7 mouse cellular contexts compared by ENCODE assay signal in the genomic region with DNA sequence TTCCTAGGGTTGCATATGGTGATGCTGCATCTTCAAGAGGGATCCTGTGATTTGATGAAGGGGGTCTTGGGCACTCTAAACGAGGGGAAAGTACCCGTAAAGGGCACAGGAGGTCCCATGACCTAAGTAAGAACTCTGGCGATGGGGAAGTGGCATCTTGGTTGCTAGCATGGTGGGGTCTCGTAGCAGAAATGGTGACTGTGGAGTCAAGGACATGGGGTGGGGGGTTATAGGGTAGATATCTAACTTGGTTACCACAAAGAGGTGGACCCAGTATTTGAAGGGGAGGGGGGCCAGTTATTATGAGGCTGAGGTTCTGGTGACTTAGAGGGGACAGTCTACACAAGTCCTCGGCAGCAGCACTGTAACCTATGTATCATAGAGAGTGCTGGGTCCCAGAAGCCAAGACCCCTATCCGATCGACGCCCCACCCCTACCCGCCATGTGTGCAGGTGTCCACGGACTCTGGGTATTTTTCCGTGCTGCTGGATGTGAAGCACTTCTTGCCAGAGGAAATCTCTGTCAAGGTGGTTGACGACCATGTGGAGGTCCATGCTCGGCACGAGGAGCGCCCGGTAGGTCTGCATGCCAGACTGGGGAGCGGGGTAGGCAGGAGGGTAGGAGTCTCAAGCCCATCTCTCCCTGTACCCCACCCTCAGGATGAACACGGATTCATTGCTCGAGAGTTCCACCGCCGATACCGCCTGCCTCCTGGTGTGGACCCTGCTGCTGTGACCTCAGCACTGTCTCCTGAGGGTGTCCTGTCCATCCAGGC. TPM values are rescaled to one million over a fixed set of nuclear protein-coding genes. Genes with fewer than 3 reads are reported as not detected.
DNase-seq lines count a peak whose midpoint lies in the region; ATAC-seq lines count a peak whose summit lies in the region.

No protein-coding gene starts in this region.

- H3K4me3 ChIP-seq in neural tube, embryonic 11.5 days (ENCODE audit: low read depth, low read length): peak overlapping the region; percentile 45; the same call in 1 of the 2 replicates
- peak overlapping the region; percentile 67 to 73 for H3K4me3 ChIP-seq in heart, embryonic 14.5 days (ENCODE audit: control insufficient read depth in 1 of 2, insufficient read depth in 1 of 2, low read depth in 1 of 2, low read length in 2 of 2)
- peak overlapping the region; percentile 72 for H3K4me3 ChIP-seq in liver, embryonic 12.5 days

- no peak overlapping the region for H3K9ac ChIP-seq in neural tube, embryonic 11.5 days (ENCODE audit: low read length)
- peak overlapping the region; percentile 89 for H3K9ac ChIP-seq in heart, embryonic 14.5 days (ENCODE audit: low read length)
- H3K9ac ChIP-seq in liver, embryonic 12.5 days: peak overlapping the region; percentile 91

- H3K4me1 ChIP-seq in neural tube, embryonic 11.5 days (ENCODE audit: control insufficient read depth, insufficient read depth, low read length): peaks cover 17% of the 10 kb centered on the region
- H3K4me1 ChIP-seq in heart, embryonic 14.5 days (ENCODE audit: control insufficient read depth in 2 of 2, insufficient read depth in 2 of 2, low read length in 2 of 2): peaks cover 10 to 27% of the 10 kb centered on the region in 2 experiments
- peaks cover 49% of the 10 kb centered on the region for H3K4me1 ChIP-seq in liver, embryonic 12.5 days

- no peak for DNase-seq in neural tube, embryonic 11.5 days (ENCODE audit: low spot score)
- DNase-seq in neural tube, embryonic 10.5 days (ENCODE audit: extremely low spot score, low spot score): no peak
- no peak for DNase-seq in left cerebral cortex, adult 18-20 months (ENCODE audit: low spot score in 2 of 2)
- DNase-seq in frontal cortex, adult 2 months (ENCODE audit: extremely low spot score in 1 of 2, low spot score in 1 of 2): no peak

- H3K9me3 ChIP-seq in neural tube, embryonic 11.5 days (ENCODE audit: control insufficient read depth, low read length): no peaks in the 10 kb centered on the region
- H3K9me3 ChIP-seq in heart, embryonic 14.5 days (ENCODE audit: control insufficient read depth, low read length): no peaks in the 10 kb centered on the region
- H3K9me3 ChIP-seq in liver, embryonic 12.5 days (replicated peaks): no peaks in the 10 kb centered on the region

- no peak overlapping the region for H3K27ac ChIP-seq in neural tube, embryonic 11.5 days (ENCODE audit: low read depth, low read length)
- H3K27ac ChIP-seq in heart, embryonic 14.5 days (replicated peaks in 1 of 2; ENCODE audit: control insufficient read depth in 1 of 2, insufficient read depth in 1 of 2, low read depth in 2 of 2, low read length in 2 of 2): peak overlapping the region in 1 of 2 experiments; percentile 98; a peak in 2 of 4 replicates
- 0 out of 2 replicates have a peak overlapping the region, but pooled peaks have one; percentile 94 for H3K27ac ChIP-seq in liver, embryonic 12.5 days

- no peaks in the 10 kb centered on the region for H3K27me3 ChIP-seq in neural tube, embryonic 11.5 days (ENCODE audit: control insufficient read depth, insufficient read depth, low read length)
- H3K27me3 ChIP-seq in heart, embryonic 14.5 days (ENCODE audit: control insufficient read depth, insufficient read depth, low read length): no peaks in the 10 kb centered on the region
- H3K27me3 ChIP-seq in liver, embryonic 12.5 days (replicated peaks): no peaks in the 10 kb centered on the region

- WGBS in neural tube, embryonic 11.5 days: 85% methylated on average over 22 of the region's 22 CpGs
- WGBS in heart, embryonic 14.5 days: 84% methylated on average over 22 of the region's 22 CpGs
- WGBS in liver, embryonic 12.5 days (ENCODE audit: insufficient replicate concordance): 86% methylated on average over 22 of the region's 22 CpGs

- ATAC-seq in neural tube, embryonic 11.5 days (ENCODE audit: insufficient read depth, low FRiP score, low TSS enrichment): no peak
- ATAC-seq in heart, embryonic 14.5 days (ENCODE audit: insufficient number of reproducible peaks, insufficient read depth, low FRiP score, low read depth): no peak
- no peak for ATAC-seq in liver, embryonic 12.5 days
- no peak for ATAC-seq in erythroid progenitor cell, adult 5-6 weeks (replicated peaks; ENCODE audit: low FRiP score, poor library complexity, severe bottlenecking)

- H3K4me2 ChIP-seq in neural tube, embryonic 11.5 days (ENCODE audit: low read depth): peak overlapping the region; percentile 93; the same call in 1 of the 2 replicates
- H3K4me2 ChIP-seq in heart, embryonic 14.5 days (ENCODE audit: low read length): peak overlapping the region; percentile 86
- peak overlapping the region; percentile 99 for H3K4me2 ChIP-seq in liver, embryonic 12.5 days

- H3K36me3 ChIP-seq in neural tube, embryonic 11.5 days (ENCODE audit: control insufficient read depth, insufficient read depth, low read length): peaks cover 16% of the 10 kb centered on the region
- peaks cover 36% of the 10 kb centered on the region for H3K36me3 ChIP-seq in heart, embryonic 14.5 days (ENCODE audit: control insufficient read depth, insufficient read depth, low read length)
- H3K36me3 ChIP-seq in liver, embryonic 12.5 days: peaks cover 44% of the 10 kb centered on the region

RNA-seq across cellular contexts. Expression of gene Proser3, which starts 1.9 kb away (rescaled TPM):
- polyA plus RNA-seq in neural tube, embryonic 11.5 days (2014; fragmentation: Nextera tagmentation; extraction: Ambion mirVana): 8.6 and 12.1 TPM in 2 replicates
- polyA plus RNA-seq in heart, embryonic 14.5 days (2014; fragmentation: Nextera tagmentation; extraction: Ambion mirVana): 11.0 and 11.6 TPM in 2 replicates
- polyA plus RNA-seq in liver, embryonic 12.5 days (2016; fragmentation: Nextera tagmentation; extraction: Ambion mirVana): 5.3 and 5.6 TPM in 2 replicates
- total RNA-seq in erythroid progenitor cell, adult 5-6 weeks (2015; ENCODE audit: low replicate concordance): 16.8 and 24.5 TPM in 2 replicates
- 10.9 and 18.1 TPM in 2 replicates for total RNA-seq in erythroid progenitor cell, adult 5-6 weeks (2017; ENCODE audit: low replicate concordance)
- 1 to 10 TPM; 3.8 TPM for total RNA-seq in left cerebral cortex, adult 18-20 months (2021)
- 7.3 and 8.3 TPM in 2 replicates for polyA plus RNA-seq in frontal cortex, adult 2 months (2012; rRNA removed)

RNA-seq across cellular contexts. Expression of gene Hspb6, which starts 2.0 kb away (rescaled TPM):
- polyA plus RNA-seq in neural tube, embryonic 11.5 days (2014; fragmentation: Nextera tagmentation; extraction: Ambion mirVana): 3.7 and 4.4 TPM in 2 replicates
- 141 and 155 TPM in 2 replicates for polyA plus RNA-seq in heart, embryonic 14.5 days (2014; fragmentation: Nextera tagmentation; extraction: Ambion mirVana)
- polyA plus RNA-seq in liver, embryonic 12.5 days (2016; fragmentation: Nextera tagmentation; extraction: Ambion mirVana): 5.0 and 5.4 TPM in 2 replicates
- total RNA-seq in erythroid progenitor cell, adult 5-6 weeks (2015; ENCODE audit: low replicate concordance): 62.7 and 79.2 TPM in 2 replicates
- total RNA-seq in erythroid progenitor cell, adult 5-6 weeks (2017; ENCODE audit: low replicate concordance): 19.0 and 21.8 TPM in 2 replicates
- total RNA-seq in left cerebral cortex, adult 18-20 months (2021): 1 to 10 TPM; 3.7 to 4.3 TPM
- 9.3 and 10.7 TPM in 2 replicates for polyA plus RNA-seq in frontal cortex, adult 2 months (2012; rRNA removed)

RNA-seq across cellular contexts. Expression of gene Lin37, which starts 5.6 kb away (rescaled TPM):
- polyA plus RNA-seq in neural tube, embryonic 11.5 days (2014; fragmentation: Nextera tagmentation; extraction: Ambion mirVana): 46.2 and 47.0 TPM in 2 replicates
- 27.4 and 31.3 TPM in 2 replicates for polyA plus RNA-seq in heart, embryonic 14.5 days (2014; fragmentation: Nextera tagmentation; extraction: Ambion mirVana)
- polyA plus RNA-seq in liver, embryonic 12.5 days (2016; fragmentation: Nextera tagmentation; extraction: Ambion mirVana): 30.3 and 31.4 TPM in 2 replicates
- 31.4 and 56.2 TPM in 2 replicates for total RNA-seq in erythroid progenitor cell, adult 5-6 weeks (2015; ENCODE audit: low replicate concordance)
- total RNA-seq in erythroid progenitor cell, adult 5-6 weeks (2017; ENCODE audit: low replicate concordance): 12.5 and 22.3 TPM in 2 replicates
- total RNA-seq in left cerebral cortex, adult 18-20 months (2021): 10 to 100 TPM; 56.8 to 60.4 TPM
- 64.1 and 67.3 TPM in 2 replicates for polyA plus RNA-seq in frontal cortex, adult 2 months (2012; rRNA removed)

RNA-seq across cellular contexts. Expression of gene U2af1l4, which starts 9.1 kb away (rescaled TPM):
- polyA plus RNA-seq in neural tube, embryonic 11.5 days (2014; fragmentation: Nextera tagmentation; extraction: Ambion mirVana): 90.6 and 95.5 TPM in 2 replicates
- polyA plus RNA-seq in heart, embryonic 14.5 days (2014; fragmentation: Nextera tagmentation; extraction: Ambion mirVana): 110 and 115 TPM in 2 replicates
- 51.9 and 55.1 TPM in 2 replicates for polyA plus RNA-seq in liver, embryonic 12.5 days (2016; fragmentation: Nextera tagmentation; extraction: Ambion mirVana)
- total RNA-seq in erythroid progenitor cell, adult 5-6 weeks (2015; ENCODE audit: low replicate concordance): 8.4 and 43.6 TPM in 2 replicates
- total RNA-seq in erythroid progenitor cell, adult 5-6 weeks (2017; ENCODE audit: low replicate concordance): 40.8 and 59.9 TPM in 2 replicates
- total RNA-seq in left cerebral cortex, adult 18-20 months (2021): 10 to 100 TPM; 64.4 to 71.5 TPM
- 125 and 131 TPM in 2 replicates for polyA plus RNA-seq in frontal cortex, adult 2 months (2012; rRNA removed)

RNA-seq across cellular contexts. Expression of gene Gm49396, which starts 9.1 kb away (rescaled TPM):
- polyA plus RNA-seq in neural tube, embryonic 11.5 days (2014; fragmentation: Nextera tagmentation; extraction: Ambion mirVana): 7.3 and 7.6 TPM in 2 replicates
- polyA plus RNA-seq in heart, embryonic 14.5 days (2014; fragmentation: Nextera tagmentation; extraction: Ambion mirVana): 5.0 and 5.3 TPM in 2 replicates
- 5.8 and 6.7 TPM in 2 replicates for polyA plus RNA-seq in liver, embryonic 12.5 days (2016; fragmentation: Nextera tagmentation; extraction: Ambion mirVana)
- total RNA-seq in erythroid progenitor cell, adult 5-6 weeks (2015; ENCODE audit: low replicate concordance): 3.2 and 4.2 TPM in 2 replicates
- 6.8 and 7.2 TPM in 2 replicates for total RNA-seq in erythroid progenitor cell, adult 5-6 weeks (2017; ENCODE audit: low replicate concordance)
- total RNA-seq in left cerebral cortex, adult 18-20 months (2021): 1 to 10 TPM; 7.5 to 8.1 TPM
- polyA plus RNA-seq in frontal cortex, adult 2 months (2012; rRNA removed): 8.2 and 9.4 TPM in 2 replicates

Comparison
In these comparisons a context has a peak if more than half of its experiments do, and no peak if none do; other contexts are left out.
1. RNA of gene Hspb6, which starts 2.0 kb away (polyA plus RNA-seq): 141 to 155 TPM in heart, embryonic 14.5 days; 9.3 to 10.7 TPM in frontal cortex, adult 2 months, 5.0 to 5.4 TPM in liver, embryonic 12.5 days and 3.7 to 4.4 TPM in neural tube, embryonic 11.5 days; every median in the first group is over 10 times any median in the second.
2. Peak in every context shown above with its lines, with median percentiles within 50 percentile points of each other: H3K4me2 ChIP-seq and H3K4me3 ChIP-seq.